Mouse (Mus musculus) adrenal gland (tissue): ENCODE measurements around the gene Nat14.

Experiments
- intact Hi-C: fragments of 180-260 bp; cut with DNase I; formaldehyde crosslinking; loops from one replicate; pipeline ENCODE4 v1.15.1; 2025

Nat14 gene

GRCm38 (mm10) chr7:4943223-4943815 lies 21.5 kb downstream of the Nat14 start:
- intact Hi-C loops: loop anchor here (2.0 to 10.0 kb wide), 4 partner anchors 21 to 386 kb away; partner anchors contain the start of genes Sbk2 and Zfp579

- intact Hi-C loops: loop anchor here (10.0 kb wide), 1 partner anchor 47 kb away; the partner anchor contains the start of gene Zfp579
These were observed 26.0 kb downstream of the Nat14 start for GRCm38 (mm10) chr7:4947855-4948254.

- intact Hi-C loops: loop anchor here (10.0 kb wide), 1 partner anchor 46 kb away; the partner anchor contains the start of gene Zfp579
These were observed 26.6 kb downstream of the Nat14 start for GRCm38 (mm10) chr7:4948386-4948785.

GRCm38 (mm10) chr7:4950561-4951342 lies 28.9 kb downstream of the Nat14 start:
- intact Hi-C loops: no loop called here

- intact Hi-C loops: no loop called here
These were observed 32.1 kb downstream of the Nat14 start for GRCm38 (mm10) chr7:4953815-4954445.

DNA sequence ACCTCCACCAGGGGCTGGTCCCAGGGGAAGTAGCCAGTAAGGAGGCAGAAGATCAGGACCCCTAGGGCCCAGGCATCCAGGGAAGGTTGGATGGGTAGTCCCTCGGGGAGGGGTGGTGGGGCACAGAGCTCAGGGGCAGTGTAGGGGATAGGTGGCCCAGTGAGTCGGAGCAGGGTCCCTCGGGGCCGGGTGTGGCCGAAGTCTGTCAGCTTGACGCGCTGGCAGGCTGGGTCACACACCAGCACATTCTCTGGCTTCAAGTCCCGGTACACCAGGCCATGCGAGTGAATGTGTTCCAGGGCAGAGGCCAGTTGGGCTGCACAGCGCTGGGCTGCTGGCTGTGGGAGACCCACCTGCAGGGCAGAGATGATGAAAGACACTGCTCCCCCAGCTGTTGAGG lies 35.5 kb downstream of the Nat14 start:
- intact Hi-C loops: no loop called here

DNA sequence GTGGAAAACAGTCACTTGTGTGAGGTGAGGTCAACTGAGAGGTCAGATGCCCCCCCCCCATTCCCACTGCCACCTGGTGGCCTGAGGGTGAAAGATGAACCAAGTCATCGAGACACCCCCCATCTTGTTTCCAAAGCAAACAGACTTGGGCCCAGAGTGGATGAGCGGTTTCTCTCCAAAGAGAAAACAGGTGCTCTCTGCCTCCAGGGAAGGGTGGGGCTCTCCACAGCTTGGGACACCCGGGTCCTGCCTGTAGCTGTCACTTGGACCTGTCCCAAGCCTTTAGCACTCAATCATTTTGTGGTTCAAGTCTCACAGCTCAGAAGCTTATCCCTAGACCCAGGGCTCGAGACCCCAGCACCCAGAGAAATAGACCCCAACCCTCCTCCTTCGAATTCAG lies 41.7 kb downstream of the Nat14 start:
- intact Hi-C loops: no loop called here

- intact Hi-C loops: loop anchor here (2.0 kb wide), 1 partner anchor 21 kb away; no protein-coding TSS in a partner anchor
These were observed 42.4 kb downstream of the Nat14 start, which contains the start of gene Sbk2 for GRCm38 (mm10) chr7:4964272-4964671. Sbk2 (minus strand) TSS chr7:4964406.

- intact Hi-C loops: loop anchor here (2.0 kb wide), 1 partner anchor 22 kb away; no protein-coding TSS in a partner anchor
These were observed 43.2 kb downstream of the Nat14 start for GRCm38 (mm10) chr7:4964988-4965387.

DNA sequence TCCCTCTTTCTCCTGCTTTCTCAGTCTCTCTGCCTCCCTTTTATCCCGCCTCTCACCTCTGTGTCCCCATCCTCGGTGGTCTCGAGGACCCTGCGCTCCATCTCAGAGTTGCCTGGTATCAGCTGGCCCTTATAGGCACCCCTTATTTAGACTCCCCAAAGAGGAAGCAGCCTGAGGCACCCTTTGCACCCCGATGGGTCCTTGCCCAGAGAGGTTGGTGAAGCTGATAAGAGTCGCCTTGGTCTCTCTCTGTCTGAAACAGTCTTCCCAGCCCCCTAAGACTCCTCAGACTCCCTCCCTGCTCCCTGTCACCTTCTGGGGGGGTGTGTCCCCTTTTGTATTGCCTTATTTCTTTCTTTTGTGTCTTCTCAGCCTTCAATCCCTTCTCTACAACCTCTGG lies 49.2 kb downstream of the Nat14 start, which contains the start of gene Sbk3:
Gene Sbk3 (minus strand): TSS at position 101 of the 400 bp plus-strand sequence.
- intact Hi-C loops: no loop called here

- intact Hi-C loops: no loop called here
These were observed 49.9 kb downstream of the Nat14 start for GRCm38 (mm10) chr7:4971710-4972109.

GRCm38 (mm10) chr7:4972321-4973047 lies 50.7 kb downstream of the Nat14 start:
- intact Hi-C loops: no loop called here
